Mouse (Mus musculus) liver, postnatal 0 days (tissue): ENCODE results near the gene Klk8.

Source experiments
- CTCF ChIP-seq: sonication (generic); IDR thresholded peaks from 2 replicates; pipeline ENCODE4 v1.5.1; 2016; ENCODE audit warnings: antibody characterized with exemption, low read depth
- EP300 ChIP-seq: IDR thresholded peaks from 2 replicates; pipeline ENCODE4 v1.6.1; 2016; ENCODE audit warnings: antibody characterized with exemption, low read depth, mild to moderate bottlenecking

- TF ChIP-seq CTCF (no peak), EP300 (no peak)
Measured at GRCm38 (mm10) chr7:43829006-43829405, 31.6 kb downstream of the Klk8 start.
